Mouse (Mus musculus) common myeloid progenitor, adult 5-6 weeks (primary cell): ENCODE data around the gene Creb3l4. TPM values are rescaled to one million over a fixed set of nuclear protein-coding genes. Genes with fewer than 3 reads are reported as not detected.

Source experiments
- ATAC-seq: replicated peaks from 2 replicates; pipeline ENCODE4 v1.8.0; 2016; ENCODE audit warnings: low read depth, mild to moderate bottlenecking, moderate TSS enrichment, inconsistent platforms; ENCODE audit not compliant: poor library complexity, severe bottlenecking
- total RNA-seq: library from RNA; stranded (forward); fragments of 200-1000, 187-1606 nt; gene quantifications from 2 replicates; pipeline ENCODE4 v1.2.3, GENCODE M21; 2017

The Creb3l4 gene
- total RNA-seq, 1 experiment from 2014 or later = not detected

DNA sequence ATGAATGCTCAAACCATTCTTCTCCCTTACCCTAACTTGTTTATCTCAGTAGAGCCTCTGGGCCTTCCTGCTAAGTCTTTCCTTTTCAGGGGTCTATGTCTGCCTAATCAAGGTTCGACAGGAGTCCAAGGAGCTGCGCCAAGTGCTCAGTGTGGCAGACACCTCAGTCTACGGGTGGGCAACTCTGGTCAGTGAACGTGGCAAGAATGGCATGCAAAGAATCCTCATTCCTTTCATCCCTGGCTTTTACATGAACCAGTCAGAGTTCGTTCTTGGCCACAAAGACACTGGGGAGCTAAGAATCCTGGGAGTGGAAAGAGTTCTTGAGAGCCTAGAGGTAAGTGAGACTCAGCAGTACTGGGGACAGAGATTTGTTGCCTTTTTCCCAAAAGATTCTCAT, 39.7 kb downstream of the Creb3l4 start:
- no peak for ATAC-seq

DNA sequence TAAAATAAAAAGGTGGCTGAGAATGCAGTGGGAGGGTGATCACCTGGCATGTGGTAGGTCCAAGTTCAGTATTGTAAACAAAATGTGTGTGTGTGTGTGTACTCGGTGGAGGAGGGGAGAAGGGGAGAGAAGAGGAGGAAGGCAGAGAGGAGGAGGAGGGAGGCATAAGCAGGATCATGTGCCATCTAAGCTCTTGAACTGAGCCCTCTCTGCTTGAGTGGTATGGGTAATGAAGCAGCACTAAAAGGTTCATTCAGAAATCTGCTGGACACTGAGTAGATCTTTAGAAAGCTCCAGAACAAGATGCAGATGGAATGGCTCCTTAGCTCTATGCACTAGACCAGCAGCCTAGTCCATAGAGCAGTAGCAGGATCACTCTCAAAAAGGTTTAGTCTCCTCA, 40.4 kb downstream of the Creb3l4 start:
- no peak for ATAC-seq

DNA sequence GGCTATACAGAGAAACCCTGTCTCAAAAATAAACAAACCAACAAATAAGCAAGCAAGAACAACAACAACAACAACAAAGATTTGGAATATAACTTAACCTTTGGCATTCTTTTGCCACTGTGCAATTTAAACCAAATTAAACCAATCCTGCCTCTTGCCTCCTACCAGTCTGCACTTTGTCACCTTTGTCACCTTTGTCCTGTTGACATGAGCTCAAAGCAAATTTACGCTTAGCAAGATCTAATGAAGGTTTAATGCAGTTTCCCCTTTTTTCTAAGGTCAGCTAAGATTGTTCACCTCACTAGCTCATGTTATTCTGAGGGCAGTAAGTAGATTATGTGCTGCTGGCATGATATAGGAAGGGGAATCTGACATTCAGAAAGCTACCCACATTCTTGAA, 45.8 kb downstream of the Creb3l4 start:
- no peak for ATAC-seq

DNA sequence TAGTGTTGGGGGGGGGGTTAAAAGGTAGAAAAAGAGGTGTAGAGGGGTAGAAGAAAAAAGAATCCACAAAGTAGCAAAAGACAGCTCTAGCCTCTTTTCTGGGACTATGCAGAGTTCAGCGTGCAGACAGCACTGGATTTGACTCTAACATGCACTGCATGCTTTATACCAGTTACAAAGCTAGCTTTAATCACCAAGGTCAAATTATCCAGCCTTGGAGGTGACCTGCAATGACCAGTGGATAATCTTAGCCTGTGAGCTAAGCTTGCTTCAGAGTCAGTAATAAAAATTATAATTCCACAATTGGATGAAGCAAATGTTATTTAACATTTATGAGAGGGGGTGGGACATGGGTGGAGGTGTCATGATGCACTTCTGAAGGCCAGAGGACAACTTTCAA, 47.7 kb downstream of the Creb3l4 start:
- no peak for ATAC-seq

DNA sequence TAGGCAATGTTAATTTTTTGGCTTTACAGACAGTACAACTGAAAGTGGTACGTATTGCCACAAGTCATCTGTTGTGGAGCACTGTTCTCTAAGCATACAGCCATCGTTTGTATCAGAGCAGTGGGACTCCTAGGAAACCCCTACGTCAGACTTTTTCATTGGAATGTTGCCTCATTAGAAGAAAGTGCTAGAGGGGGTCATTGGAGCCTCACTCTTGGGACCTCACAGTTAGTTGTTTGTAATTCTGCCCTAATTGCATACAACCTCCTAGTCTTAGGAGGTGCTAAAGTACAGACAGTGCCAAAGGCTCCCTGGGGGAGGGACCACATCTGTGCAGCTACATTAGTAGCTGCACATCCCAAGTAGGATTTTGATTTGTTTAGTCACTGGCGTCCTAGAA, 48.6 kb downstream of the Creb3l4 start:
- ATAC-seq = no peak

DNA sequence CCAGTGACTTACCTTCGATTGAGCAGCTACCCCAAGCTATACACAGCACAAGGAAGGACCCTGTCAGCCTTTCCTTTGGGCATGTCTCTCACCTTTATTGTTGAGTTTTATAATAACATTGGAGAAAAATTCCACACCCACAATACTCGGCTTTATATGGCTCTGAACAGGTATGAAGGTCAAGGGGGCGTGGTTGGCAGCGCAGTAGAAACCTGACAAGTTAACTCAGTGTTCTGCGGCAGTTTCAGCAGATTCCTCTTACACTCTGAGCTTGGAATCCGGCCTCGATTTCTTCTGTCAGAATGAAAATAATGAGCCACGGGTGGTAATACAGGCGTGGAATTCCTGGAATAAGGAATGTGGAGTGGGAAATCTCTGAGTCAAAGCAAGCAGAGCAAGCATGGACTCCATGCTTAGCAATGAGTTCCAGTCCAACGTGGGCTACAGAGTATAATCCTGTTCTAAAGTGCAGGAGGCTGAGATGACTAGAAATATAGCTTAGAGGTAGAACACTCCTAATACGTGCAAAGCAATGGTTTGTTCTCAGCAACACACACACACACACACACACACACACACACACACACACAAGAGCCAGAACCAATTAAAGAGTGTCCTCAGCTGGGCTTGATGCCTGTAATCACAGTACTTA, 52.3 kb downstream of the Creb3l4 start:
- ATAC-seq = no peak

Other genes starting within 250 kb of the Creb3l4 start
- 73.2 and 87.5 TPM in 2 replicates for gene Hax1, start 244.7 kb downstream of the Creb3l4 start, total RNA-seq
- gene 4933434E20Rik, start 191.9 kb downstream of the Creb3l4 start, total RNA-seq = 28.8 and 34.0 TPM in 2 replicates
- 180 and 186 TPM in 2 replicates for gene Ubap2l, start 190.9 kb downstream of the Creb3l4 start, total RNA-seq
- gene Tpm3, start 170.9 kb downstream of the Creb3l4 start, total RNA-seq = 718 and 782 TPM in 2 replicates
- 0.27 and 0.39 TPM in 2 replicates for gene Nup210l, start 139.4 kb downstream of the Creb3l4 start, total RNA-seq
- 4,490 and 5,667 TPM in 2 replicates for gene Rps27, start 29.9 kb downstream of the Creb3l4 start, total RNA-seq
- 0.23 and 1.4 TPM in 2 replicates for gene Rab13, start 29.8 kb downstream of the Creb3l4 start, total RNA-seq
- 51.4 and 52.9 TPM in 2 replicates for gene Jtb, start 11.9 kb downstream of the Creb3l4 start, total RNA-seq
- 35.0 and 42.1 TPM in 2 replicates for gene Slc39a1, start 4.7 kb upstream of the Creb3l4 start, total RNA-seq
- gene Crtc2, start 10.7 kb upstream of the Creb3l4 start, total RNA-seq = 13.4 and 16.5 TPM in 2 replicates
- 9.7 and 14.9 TPM in 2 replicates for gene Dennd4b, start 21.7 kb upstream of the Creb3l4 start, total RNA-seq
- gene Gatad2b, start 49.7 kb upstream of the Creb3l4 start, total RNA-seq = 34.4 and 39.8 TPM in 2 replicates
- 1.1 and 1.2 TPM in 2 replicates for gene Slc27a3, start 146.4 kb upstream of the Creb3l4 start, total RNA-seq
- gene Ints3, start 190.1 kb upstream of the Creb3l4 start, total RNA-seq = 19.2 and 21.7 TPM in 2 replicates
- gene Npr1, start 222.4 kb upstream of the Creb3l4 start, total RNA-seq = not detected in 2 replicates
- gene Ilf2, start 232.6 kb upstream of the Creb3l4 start, total RNA-seq = 200 and 222 TPM in 2 replicates
- 37.3 and 43.3 TPM in 2 replicates for gene Snapin, start 247.5 kb upstream of the Creb3l4 start, total RNA-seq